Mouse (Mus musculus) embryonic fibroblast, embryonic 13.5 days (primary cell): ENCODE results near the gene 4930402F06Rik. TPM values are rescaled to one million over a fixed set of nuclear protein-coding genes. Genes with fewer than 3 reads are reported as not detected.

Source experiments
- H3K27ac ChIP-seq: 2 replicates; pipeline ENCODE4 v1.5.1; 2012; ENCODE audit warnings: low read length, control low read depth, inconsistent platforms; ENCODE audit not compliant: insufficient read depth
- H3K4me1 ChIP-seq: 2 replicates; pipeline ENCODE4 v1.6.1; 2011; ENCODE audit warnings: low read length; ENCODE audit not compliant: control insufficient read depth, insufficient read depth
- H3K4me3 ChIP-seq: 2 replicates; pipeline ENCODE4 v1.5.1; 2011; ENCODE audit warnings: mild to moderate bottlenecking, control low read depth, low read length; ENCODE audit not compliant: insufficient read depth
- CTCF ChIP-seq: IDR thresholded peaks from 2 replicates; pipeline ENCODE4 v1.5.1; 2011; ENCODE audit warnings: mild to moderate bottlenecking, control low read depth, low read length, moderate library complexity, borderline replicate concordance; ENCODE audit not compliant: insufficient read depth
- POLR2A ChIP-seq: IDR thresholded peaks from 2 replicates; pipeline ENCODE4 v1.6.1; 2011; ENCODE audit warnings: low read depth, mild to moderate bottlenecking, control low read depth, low read length, moderate library complexity
- polyA plus RNA-seq: library from polyadenylated mRNA; stranded (reverse); fragments of >200 nt; gene quantifications from 2 replicates; pipeline ENCODE4 v1.2.4, GENCODE M21; 2011; ENCODE audit warnings: low read depth; ENCODE audit not compliant: missing spikeins, insufficient read length

4930402F06Rik gene
- polyA plus RNA-seq, 1 experiment: not detected

- no peak for TF ChIP-seq POLR2A
- TF ChIP-seq CTCF: no peak
- Histone ChIP-seq H3K4me3 (no peak within 1 kb of the TSS), H3K4me1 (no peaks in the 10 kb centered on the region), H3K27ac (no peak within 1 kb of the TSS)
Observed at GRCm38 (mm10) chr2:35367629-35368028, 29.3 kb downstream of the 4930402F06Rik start, which contains the start of gene 4930568D16Rik. Gene 4930568D16Rik (minus strand): TSS chr2:35367729.

GRCm38 (mm10) chr2:35349184-35349583 is 47.8 kb downstream of the 4930402F06Rik start:
- TF ChIP-seq CTCF: no peak
- TF ChIP-seq POLR2A: no peak
- no peaks in the 10 kb centered on the region for H3K4me1 ChIP-seq
- H3K27ac ChIP-seq: no peak overlapping the region
- H3K4me3 ChIP-seq: no peak overlapping the region

- Histone ChIP-seq H3K4me1 (peaks cover 2% of the 10 kb centered on the region; the same call in 1 of the 2 replicates), H3K27ac (no peak overlapping the region), H3K4me3 (no peak overlapping the region)
- TF ChIP-seq POLR2A (no peak), CTCF (no peak)
Observed at GRCm38 (mm10) chr2:35345984-35346383, 51.0 kb downstream of the 4930402F06Rik start.

GRCm38 (mm10) chr2:35342605-35343004 is 54.4 kb downstream of the 4930402F06Rik start:
- Histone ChIP-seq H3K4me1 (peaks cover 2% of the 10 kb centered on the region; the same call in 1 of the 2 replicates), H3K27ac (peak overlapping the region; percentile 80), H3K4me3 (no peak overlapping the region)
- TF ChIP-seq POLR2A (no peak), CTCF (no peak)

GRCm38 (mm10) chr2:35338707-35339106 is 58.3 kb downstream of the 4930402F06Rik start:
- peaks cover 9% of the 10 kb centered on the region for H3K4me1 ChIP-seq
- H3K4me3 ChIP-seq: no peak overlapping the region
- TF ChIP-seq POLR2A (no peak), CTCF (no peak)
- H3K27ac ChIP-seq: no peak overlapping the region

- Histone ChIP-seq H3K4me3 (no peak overlapping the region), H3K27ac (no peak overlapping the region), H3K4me1 (peaks cover 11% of the 10 kb centered on the region)
- TF ChIP-seq CTCF (no peak), POLR2A (no peak)
Observed at GRCm38 (mm10) chr2:35338036-35338435, 58.9 kb downstream of the 4930402F06Rik start.

- Histone ChIP-seq H3K4me1 (peaks cover 11% of the 10 kb centered on the region), H3K27ac (peak overlapping the region; percentile 29), H3K4me3 (no peak overlapping the region)
- no peak for TF ChIP-seq POLR2A
- TF ChIP-seq CTCF: no peak
Observed at GRCm38 (mm10) chr2:35337419-35337818, 59.6 kb downstream of the 4930402F06Rik start.

- peak within 1 kb of the TSS; percentile 34 for H3K27ac ChIP-seq
- peak within 1 kb of the TSS; percentile 53 for H3K4me3 ChIP-seq
- H3K4me1 ChIP-seq: peaks cover 9% of the 10 kb centered on the region; the same call in 1 of the 2 replicates
- 0 out of 2 replicates have a peak, but pooled peaks have one; percentile 9 for TF ChIP-seq CTCF
- TF ChIP-seq POLR2A: peak; percentile 87
Observed at GRCm38 (mm10) chr2:35336388-35337280, 60.3 kb downstream of the 4930402F06Rik start, which contains the start of gene Stom. Gene Stom (minus strand): TSS chr2:35336976.

- no peak overlapping the region for H3K27ac ChIP-seq
- TF ChIP-seq POLR2A: no peak
- peak overlapping the region; percentile 53 for H3K4me3 ChIP-seq
- peaks cover 9% of the 10 kb centered on the region; the same call in 1 of the 2 replicates for H3K4me1 ChIP-seq
Observed at GRCm38 (mm10) chr2:35335620-35336019, 61.4 kb downstream of the 4930402F06Rik start.

GRCm38 (mm10) chr2:35333670-35334069 is 63.3 kb downstream of the 4930402F06Rik start:
- H3K27ac ChIP-seq: no peak overlapping the region
- TF ChIP-seq CTCF: no peak
- TF ChIP-seq POLR2A: no peak
- H3K4me3 ChIP-seq: no peak overlapping the region
- peaks cover 9% of the 10 kb centered on the region; the same call in 1 of the 2 replicates for H3K4me1 ChIP-seq
